Mouse (Mus musculus) MEL (cell line): ENCODE data around the gene Stx4a. TPM values are rescaled to one million over a fixed set of nuclear protein-coding genes. Genes with fewer than 3 reads are reported as not detected.
A peak's percentile ranks its signal among the peaks of the same experiment; 100 is the strongest.

Experiments used
- DNase-seq: peaks from one replicate; pipeline ENCODE4 v3.0.0; 2011; ENCODE audit warnings: low read depth, low spot score
- H3K27ac ChIP-seq: 2 replicates; pipeline ENCODE4 v1.5.1; 2012; ENCODE audit warnings: low read depth, mild to moderate bottlenecking, control low read depth, low read length, moderate library complexity; ENCODE audit not compliant: control insufficient read depth
- H3K27me3 ChIP-seq, 2 experiments: fragments of 150-350 bp in 1 of 2; sonication (generic) in 1 of 2; 2 replicates each; pipeline ENCODE4 v1.6.1; 2012; ENCODE audit warnings: low read length in 2 of 2, mild to moderate bottlenecking in 2 of 2, improper control_type of control experiment in 1 of 2, moderate library complexity in 1 of 2; ENCODE audit not compliant: insufficient read depth in 2 of 2, control insufficient read depth in 1 of 2
- H3K36me3 ChIP-seq, 2 experiments: 2 replicates each; pipeline ENCODE4 v1.6.1; 2012 to 2014; ENCODE audit warnings: low read length in 2 of 2, improper control_type of control experiment in 1 of 2, inconsistent platforms in 1 of 2, mild to moderate bottlenecking in 1 of 2; ENCODE audit not compliant: insufficient read depth in 2 of 2, control insufficient read depth in 1 of 2
- H3K4me1 ChIP-seq, 2 experiments: fragments of 150-350 bp in 1 of 2; sonication (generic) in 1 of 2; 2 replicates each; pipeline ENCODE4 v1.6.1; 2012; ENCODE audit warnings: low read length in 2 of 2, improper control_type of control experiment in 1 of 2, mild to moderate bottlenecking in 1 of 2; ENCODE audit not compliant: insufficient read depth in 2 of 2, control insufficient read depth in 1 of 2
- H3K4me3 ChIP-seq, 2 experiments: fragments of 150-350 bp in 1 of 2; sonication (generic) in 1 of 2; 2 replicates each; pipeline ENCODE4 v1.5.1; 2012; ENCODE audit warnings: low read depth in 2 of 2, low read length in 2 of 2, mild to moderate bottlenecking in 2 of 2, moderate library complexity in 2 of 2, control low read depth in 1 of 2, improper control_type of control experiment in 1 of 2; ENCODE audit not compliant: control insufficient read depth in 1 of 2, insufficient read depth in 1 of 2
- H3K79me2 ChIP-seq: 2 replicates; pipeline ENCODE4 v1.6.1; 2012; ENCODE audit warnings: mild to moderate bottlenecking, low read length, moderate library complexity; ENCODE audit not compliant: control insufficient read depth, poor library complexity, insufficient read depth
- H3K9ac ChIP-seq: 2 replicates; pipeline ENCODE4 v1.6.1; 2012; ENCODE audit warnings: low read depth, mild to moderate bottlenecking, control low read depth, low read length, moderate library complexity; ENCODE audit not compliant: control insufficient read depth, poor library complexity, severe bottlenecking
- H3K9me3 ChIP-seq: fragments of 150-350 bp; sonication (generic); replicated peaks from 2 replicates; pipeline ENCODE4 v1.6.1; 2012; ENCODE audit warnings: mild to moderate bottlenecking, low read length, improper control_type of control experiment, moderate library complexity; ENCODE audit not compliant: insufficient read depth
- BHLHE40 ChIP-seq: IDR thresholded peaks from 2 replicates; pipeline ENCODE4 v1.6.1; 2012; ENCODE audit warnings: low read depth, mild to moderate bottlenecking, inconsistent platforms, low read length, improper control_type of control experiment, borderline replicate concordance
- CHD1 ChIP-seq: IDR thresholded peaks from 2 replicates; pipeline ENCODE4 v1.6.1; 2012; ENCODE audit warnings: low read depth, mild to moderate bottlenecking, inconsistent platforms, low read length, improper control_type of control experiment
- CTCF ChIP-seq, 3 experiments: IDR thresholded peaks in 2 of 3; conservative IDR thresholded peaks in 1 of 3; 2 replicates each; pipeline ENCODE4 v1.5.1; 2011 to 2012; ENCODE audit warnings: low read length in 3 of 3, low read depth in 2 of 3, mild to moderate bottlenecking in 2 of 3, improper control_type of control experiment in 1 of 3, inconsistent platforms in 1 of 3, mixed read lengths in 1 of 3, moderate library complexity in 1 of 3; ENCODE audit not compliant: control insufficient read depth in 1 of 3, insufficient read depth in 1 of 3, poor library complexity in 1 of 3, severe bottlenecking in 1 of 3
- E2F4 ChIP-seq: IDR thresholded peaks from 2 replicates; pipeline ENCODE4 v1.6.1; 2011; ENCODE audit warnings: low read depth, low read length, improper control_type of control experiment, borderline replicate concordance
- EP300 ChIP-seq, 2 experiments: IDR thresholded peaks; 2 replicates each; pipeline ENCODE4 v1.6.1; 2011; ENCODE audit warnings: improper control_type of control experiment in 2 of 2, low read length in 2 of 2, low read depth in 1 of 2, mild to moderate bottlenecking in 1 of 2
- ETS1 ChIP-seq: IDR thresholded peaks from 2 replicates; pipeline ENCODE4 v1.6.1; 2012; ENCODE audit warnings: low read depth, mild to moderate bottlenecking, inconsistent platforms, low read length, improper control_type of control experiment, moderate library complexity
- GATA1 ChIP-seq: IDR thresholded peaks from 2 replicates; pipeline ENCODE4 v1.6.1; 2011; ENCODE audit warnings: low read depth, low read length, improper control_type of control experiment
- KAT2A ChIP-seq: conservative IDR thresholded peaks from 2 replicates; pipeline ENCODE4 v1.6.1; 2012; ENCODE audit warnings: low read depth, low read length, improper control_type of control experiment, inconsistent platforms
- MAZ ChIP-seq: IDR thresholded peaks from 2 replicates; pipeline ENCODE4 v1.6.1; 2012; ENCODE audit warnings: low read depth, mild to moderate bottlenecking, inconsistent platforms, low read length, improper control_type of control experiment
- MXI1 ChIP-seq: IDR thresholded peaks from 2 replicates; pipeline ENCODE4 v1.6.1; 2011; ENCODE audit warnings: mild to moderate bottlenecking, low read depth, low read length, improper control_type of control experiment
- POLR2AphosphoS2 ChIP-seq: IDR thresholded peaks from 2 replicates; pipeline ENCODE4 v1.6.1; 2011; ENCODE audit warnings: low read length, improper control_type of control experiment
- POLR2AphosphoS5 ChIP-seq: IDR thresholded peaks from 2 replicates; pipeline ENCODE4 v1.6.1; 2012; ENCODE audit warnings: low read depth, borderline replicate concordance, mild to moderate bottlenecking, inconsistent platforms, low read length, moderate library complexity, mixed read lengths
- RAD21 ChIP-seq: IDR thresholded peaks from 2 replicates; pipeline ENCODE4 v1.6.1; 2011; ENCODE audit warnings: mild to moderate bottlenecking, low read depth, low read length, improper control_type of control experiment
- RCOR1 ChIP-seq: IDR thresholded peaks from 2 replicates; pipeline ENCODE4 v1.6.1; 2012; ENCODE audit warnings: low read depth, mild to moderate bottlenecking, inconsistent platforms, low read length, improper control_type of control experiment
- SIN3A ChIP-seq: IDR thresholded peaks from 2 replicates; pipeline ENCODE4 v1.6.1; 2012; ENCODE audit warnings: low read length, improper control_type of control experiment, inconsistent platforms
- SMC3 ChIP-seq: IDR thresholded peaks from 2 replicates; pipeline ENCODE4 v1.6.1; 2011; ENCODE audit warnings: low read depth, low read length, improper control_type of control experiment
- TAL1 ChIP-seq: IDR thresholded peaks from 2 replicates; pipeline ENCODE4 v1.6.1; 2012; ENCODE audit warnings: mild to moderate bottlenecking, inconsistent platforms, low read length, moderate library complexity, mixed read lengths
- ZKSCAN1 ChIP-seq: IDR thresholded peaks from 2 replicates; pipeline ENCODE4 v1.6.1; 2012; ENCODE audit warnings: low read depth, mild to moderate bottlenecking, inconsistent platforms, low read length, improper control_type of control experiment, moderate library complexity
- ZMIZ1 ChIP-seq: IDR thresholded peaks from 2 replicates; pipeline ENCODE4 v1.6.1; 2012; ENCODE audit warnings: low read depth, mild to moderate bottlenecking, inconsistent platforms, low read length, improper control_type of control experiment, moderate library complexity
- ZNF384 ChIP-seq: IDR thresholded peaks from 2 replicates; pipeline ENCODE4 v1.6.1; 2012; ENCODE audit warnings: low read depth, mild to moderate bottlenecking, inconsistent platforms, low read length, improper control_type of control experiment
- polyA plus RNA-seq, 2 experiments: library from polyadenylated mRNA; stranded (reverse) in 1 of 2; unstranded in 1 of 2; fragments of >175 nt in 1 of 2; fragments of >200 nt in 1 of 2; gene quantifications; 2 replicates each; pipeline versions ENCODE4 v1.2.1 to v1.2.4; 2012; ENCODE audit warnings: low replicate concordance in 2 of 2, low read depth in 1 of 2; ENCODE audit not compliant: insufficient read length in 2 of 2, insufficient read depth in 1 of 2, missing spikeins in 1 of 2
- total RNA-seq: library from RNA; depleted of rRNA; stranded (reverse); fragments of 300-350 nt; gene quantifications from 2 replicates; pipeline ENCODE4 v1.2.3, GENCODE M21; 2012

The Stx4a gene
- total and polyA plus RNA-seq, 3 experiments = 47.8 to 121 TPM; not detected in 1

- DNase-seq = peak; percentile 67
- peaks cover 2 to 21% of the 10 kb centered on the region in 2 experiments; a peak in 3 of 4 replicates for H3K36me3 ChIP-seq
These were observed 46.2 kb downstream of the Stx4a start for GRCm38 (mm10) chr7:127870136-127870821.

GRCm38 (mm10) chr7:127874812-127875626 is 50.9 kb downstream of the Stx4a start:
- DNase-seq = no peak
- peak overlapping the region; percentile 85 for H3K27ac ChIP-seq
- H3K4me1 ChIP-seq = peaks cover 4 to 23% of the 10 kb centered on the region in 2 experiments
- no peak for TF ChIP-seq TAL1
- TF ChIP-seq RCOR1 = no peak
- peak; percentile 80 for TF ChIP-seq ZNF384
- no peak for TF ChIP-seq E2F4
- TF ChIP-seq CTCF (IDR thresholded peaks at IDR 0.05 in 2 of 3, conservative IDR thresholded peaks at IDR 0.05 in 1 of 3; ENCODE audit: control insufficient read depth in 1 of 3, insufficient read depth in 1 of 3, low read depth in 2 of 3, low read length in 3 of 3, poor library complexity in 1 of 3, severe bottlenecking in 1 of 3) = no peak
- TF ChIP-seq CHD1 = peak; percentile 53; the same call in 1 of the 2 replicates
- peak; percentile 15; the same call in 1 of the 2 replicates for TF ChIP-seq MXI1
- no peak for TF ChIP-seq BHLHE40
- TF ChIP-seq POLR2AphosphoS2 = no peak
- no peaks in the 10 kb centered on the region for H3K9me3 ChIP-seq
- peak overlapping the region; percentile 81 to 86 for H3K4me3 ChIP-seq
- H3K9ac ChIP-seq = peak overlapping the region; percentile 90
- H3K79me2 ChIP-seq = peaks cover 53% of the 10 kb centered on the region
- no peaks in the 10 kb centered on the region for H3K27me3 ChIP-seq
- H3K36me3 ChIP-seq = peaks cover 0 to 26% of the 10 kb centered on the region in 2 experiments

More at GRCm38 (mm10) chr7:127870136-127870821, 46.2 kb downstream of the Stx4a start:
- Histone ChIP-seq H3K27ac (no peak overlapping the region), H3K4me3 (no peak overlapping the region), H3K9me3 (no peaks in the 10 kb centered on the region), H3K4me1 (peaks cover 6 to 16% of the 10 kb centered on the region in 2 experiments), H3K9ac (no peak overlapping the region), H3K79me2 (peaks cover 13% of the 10 kb centered on the region), H3K27me3 (no peaks in the 10 kb centered on the region)
- TF ChIP-seq GATA1 = peak; percentile 48
- TF ChIP-seq MXI1 = peak; percentile 45; the same call in 1 of the 2 replicates
- peak; percentile 7 to 24; a peak in 1 of 4 replicates for TF ChIP-seq EP300 (IDR thresholded peaks at IDR 0.05; ENCODE audit: low read depth in 1 of 2, low read length in 2 of 2)
- peak; percentile 71 for TF ChIP-seq SMC3
- TF ChIP-seq SIN3A = peak; percentile 44
- 0 out of 2 replicates have a peak, but pooled peaks have one; percentile 16 for TF ChIP-seq KAT2A
- TF ChIP-seq POLR2AphosphoS5 = no peak
- 0 out of 2 replicates have a peak, but pooled peaks have one; percentile 29 for TF ChIP-seq POLR2AphosphoS2
- peak; percentile 42 for TF ChIP-seq RAD21
- no peak for TF ChIP-seq MAZ
- TF ChIP-seq CTCF (IDR thresholded peaks at IDR 0.05 in 2 of 3, conservative IDR thresholded peaks at IDR 0.05 in 1 of 3; ENCODE audit: control insufficient read depth in 1 of 3, insufficient read depth in 1 of 3, low read depth in 2 of 3, low read length in 3 of 3, poor library complexity in 1 of 3, severe bottlenecking in 1 of 3) = peak; percentile 30 to 86 (median 36); a peak in 5 of 6 replicates
- no peak for TF ChIP-seq ZNF384
- TF ChIP-seq ETS1 = peak; percentile 63
- no peak for TF ChIP-seq ZMIZ1
- TF ChIP-seq ZKSCAN1 = no peak
- 0 out of 2 replicates have a peak, but pooled peaks have one; percentile 30 for TF ChIP-seq RCOR1
